Mouse (Mus musculus): ENCODE measurements around the gene Casp3.
A peak's percentile ranks its signal among the peaks of the same experiment; 100 is the strongest.
"Not testable (repeated sequence)": the region's sequence is repeated elsewhere in the genome, so short reads cannot be mapped to it uniquely, and the experiment has no call there.

Gene Casp3

DNA sequence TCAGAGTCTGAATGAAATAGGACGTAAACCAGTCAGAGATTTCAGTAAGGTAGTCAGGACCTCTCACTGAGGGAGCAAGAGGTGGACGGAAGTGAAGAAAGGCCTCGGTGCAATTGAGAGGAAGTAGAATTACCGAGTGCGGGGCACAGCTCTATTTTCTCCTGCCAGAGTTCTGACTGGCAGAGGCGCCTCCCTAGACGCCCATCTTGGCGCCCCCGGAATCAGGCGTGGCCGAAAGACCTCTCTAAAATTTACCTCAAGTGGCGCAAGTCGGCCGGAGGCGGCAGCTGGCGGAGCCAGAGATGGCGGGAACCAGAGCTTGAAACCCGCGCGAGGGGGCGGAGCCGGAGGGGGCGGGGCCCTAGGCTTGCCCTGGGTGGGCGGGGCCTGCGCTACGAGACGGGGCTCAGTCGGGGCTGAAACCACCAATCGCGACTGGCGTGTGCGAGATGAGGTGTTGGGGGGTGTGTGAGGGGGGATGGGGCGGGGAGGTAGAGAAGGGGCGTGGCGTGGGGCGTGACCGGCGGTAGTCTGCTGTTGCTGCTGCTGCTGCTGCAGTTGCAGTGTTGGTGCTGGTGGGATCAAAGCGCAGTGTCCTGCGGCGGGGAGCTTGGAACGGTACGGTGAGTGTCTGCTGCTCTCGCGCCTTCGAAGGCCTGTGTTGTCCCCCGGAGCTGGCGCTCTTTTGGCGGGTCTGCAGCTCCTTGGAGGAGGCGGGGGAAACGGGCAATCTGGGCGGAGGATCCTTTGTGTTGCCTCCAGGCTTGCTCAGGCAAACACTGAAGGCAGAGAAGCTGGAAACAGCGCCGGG lies at the start of gene Casp3, which contains the start of gene Primpol:
TSS of gene Casp3 (plus strand) at position 413 of the 811 bp plus-strand sequence.
TSS of gene Primpol (minus strand) at position 334 of the 811 bp plus-strand sequence.
- peak; percentile 94 to 97 for DNase-seq

DNA sequence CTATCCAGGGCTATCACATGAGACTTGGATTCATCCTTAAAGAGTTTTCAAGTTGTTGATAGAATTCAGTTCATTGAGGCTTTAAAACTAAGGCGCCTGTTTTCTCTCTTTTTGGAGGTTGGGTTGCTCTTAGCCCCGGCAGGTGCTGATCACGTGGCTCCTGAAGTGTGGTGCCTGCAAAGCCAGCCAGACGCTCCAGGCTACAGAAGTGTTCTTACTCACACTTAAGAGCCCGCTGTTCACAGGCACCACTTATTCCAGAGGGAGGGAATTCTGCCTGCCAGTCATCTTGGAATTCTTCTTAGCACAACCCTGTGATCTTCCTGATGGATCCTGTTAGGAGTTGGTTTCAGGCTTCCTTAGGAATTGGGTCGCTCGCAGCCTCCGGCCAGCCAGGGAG lies 49.1 kb upstream of the Casp3 start:
- DNase-seq = peak; percentile 74 to 83

DNA sequence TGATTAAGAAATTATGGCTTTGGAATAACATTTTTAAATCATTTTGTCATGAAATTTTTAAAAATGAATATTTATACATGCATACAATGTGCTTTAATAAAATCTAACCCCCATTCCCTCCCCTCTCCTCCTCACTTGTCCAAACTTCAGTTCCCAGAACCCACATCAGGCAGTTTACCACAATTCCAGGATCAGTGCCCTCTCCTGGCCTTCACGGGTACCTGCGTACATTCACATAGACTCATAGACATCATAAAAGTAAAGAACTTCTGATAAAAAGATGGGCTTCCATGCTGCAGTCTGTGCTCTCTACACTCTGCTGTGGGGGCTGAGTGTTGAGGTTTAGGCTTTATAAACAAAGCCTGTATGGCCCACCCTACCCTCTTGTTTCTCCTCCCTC lies 48.1 kb upstream of the Casp3 start:
- no peak for DNase-seq

DNA sequence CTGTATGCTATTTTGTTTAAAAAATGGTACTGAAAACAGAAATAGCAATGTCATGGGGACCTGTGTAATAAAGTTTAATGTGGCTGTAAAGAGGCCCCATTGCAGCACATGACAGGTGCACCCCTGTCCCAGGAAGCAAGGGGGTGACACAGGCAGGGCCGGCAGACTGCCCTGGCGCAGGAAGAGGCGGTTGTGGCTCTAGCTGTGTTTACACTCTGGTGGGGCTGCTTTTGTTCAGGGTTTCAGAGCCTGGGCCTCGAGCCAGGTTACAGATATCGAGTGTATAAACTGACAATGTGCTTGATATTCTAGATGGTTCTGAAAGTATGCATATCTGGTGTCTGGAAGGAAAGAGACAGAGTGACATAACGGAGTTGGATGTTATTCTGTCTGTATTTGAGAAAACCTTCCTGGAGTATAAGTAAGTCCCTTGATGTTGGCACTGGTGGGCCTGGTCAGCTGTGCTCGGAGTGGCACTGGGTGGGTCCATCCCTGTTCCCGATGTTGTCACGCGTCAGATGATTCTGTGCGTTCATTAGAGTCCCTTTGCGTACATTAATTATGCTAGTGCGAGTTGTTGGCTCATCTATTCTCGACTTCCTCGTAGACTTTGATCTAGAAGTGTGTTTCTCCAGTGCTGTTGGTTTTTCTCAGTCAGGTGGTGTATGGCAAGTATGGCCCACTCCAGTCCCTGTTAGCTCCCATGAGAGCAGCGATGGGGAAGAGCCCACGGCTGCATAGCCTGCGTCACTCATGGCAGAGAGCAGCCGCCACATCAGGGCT lies 47.2 kb upstream of the Casp3 start:
- peak; percentile 50 to 67 for DNase-seq

DNA sequence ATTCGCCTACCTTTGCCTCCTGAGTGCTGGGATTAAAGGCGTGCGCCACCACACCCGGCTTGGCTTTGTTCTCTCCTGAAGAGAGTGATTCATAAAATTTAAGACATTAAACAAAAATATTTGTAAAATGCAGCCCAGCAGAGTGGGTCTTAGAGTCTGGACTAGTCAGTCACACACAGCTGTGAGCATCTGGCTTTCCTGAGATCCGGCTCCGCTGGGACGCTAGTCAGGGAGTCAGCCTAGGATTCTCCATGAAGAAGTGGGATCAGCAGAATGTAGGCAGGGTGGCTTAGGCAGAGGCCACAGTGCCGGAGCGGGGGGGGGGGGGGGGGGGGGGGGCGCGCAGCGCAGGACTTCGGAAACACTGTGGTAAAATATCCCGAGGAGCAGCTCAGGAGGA lies 46.4 kb upstream of the Casp3 start:
- no peak for DNase-seq

DNA sequence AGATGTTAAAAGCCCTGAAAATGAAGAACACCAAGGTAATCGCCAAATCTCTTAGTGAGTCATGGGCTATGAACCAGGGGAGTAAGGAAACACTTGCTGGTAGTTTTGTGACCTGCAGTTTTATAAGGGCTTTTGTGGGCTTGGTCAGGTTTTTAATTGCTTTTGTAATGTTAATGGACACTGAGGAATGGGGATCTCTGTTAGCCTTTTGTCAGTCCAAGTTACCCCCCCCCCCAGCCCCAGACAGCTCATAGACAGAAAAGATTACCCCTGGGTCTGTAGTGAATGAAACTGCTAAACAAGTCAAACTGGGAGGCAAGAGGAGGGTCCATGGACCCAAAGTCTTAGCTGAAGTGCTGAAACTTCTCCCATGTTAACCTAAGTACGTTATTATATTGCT lies 43.6 kb upstream of the Casp3 start:
- DNase-seq = no peak

DNA sequence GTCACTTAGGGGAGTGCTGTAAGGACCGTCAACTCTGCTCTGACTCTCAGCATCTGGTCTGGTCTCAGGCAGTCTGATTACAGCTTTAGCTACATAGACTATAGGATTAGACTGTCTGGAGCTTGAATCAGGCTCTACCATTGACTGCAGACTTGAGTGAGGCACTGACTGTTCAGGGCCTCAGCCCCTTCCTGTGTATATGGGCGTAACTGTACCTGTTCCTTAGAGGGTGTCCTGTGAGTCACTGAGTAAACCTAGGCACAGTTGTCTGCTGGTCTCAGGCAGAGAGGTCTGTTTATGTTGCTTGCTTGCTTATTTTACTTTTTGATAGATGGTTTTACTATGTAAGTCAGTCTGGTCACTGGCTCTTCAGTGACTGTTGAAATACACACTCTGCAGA lies 43.1 kb upstream of the Casp3 start:
- DNase-seq = no peak

DNA sequence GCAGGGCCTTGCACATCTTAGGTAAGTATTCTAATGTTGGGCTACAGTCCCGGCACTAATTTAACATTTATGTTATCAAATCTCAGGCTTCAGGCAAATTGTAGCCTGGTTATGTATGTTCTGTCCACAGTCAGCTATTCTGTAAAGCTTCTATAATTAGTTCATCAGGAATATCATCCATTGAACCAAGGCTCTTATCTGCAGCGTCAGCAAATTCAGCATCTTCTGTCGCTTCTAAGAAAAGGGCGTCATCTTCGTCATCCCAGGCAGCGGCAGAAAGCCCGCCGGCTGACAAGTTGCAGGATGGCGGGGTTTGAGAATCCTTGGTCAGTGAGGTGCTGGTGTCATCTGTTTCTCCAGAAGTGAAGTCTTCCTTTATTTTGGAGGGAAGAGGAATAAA lies 38.3 kb upstream of the Casp3 start:
- DNase-seq = no peak

DNA sequence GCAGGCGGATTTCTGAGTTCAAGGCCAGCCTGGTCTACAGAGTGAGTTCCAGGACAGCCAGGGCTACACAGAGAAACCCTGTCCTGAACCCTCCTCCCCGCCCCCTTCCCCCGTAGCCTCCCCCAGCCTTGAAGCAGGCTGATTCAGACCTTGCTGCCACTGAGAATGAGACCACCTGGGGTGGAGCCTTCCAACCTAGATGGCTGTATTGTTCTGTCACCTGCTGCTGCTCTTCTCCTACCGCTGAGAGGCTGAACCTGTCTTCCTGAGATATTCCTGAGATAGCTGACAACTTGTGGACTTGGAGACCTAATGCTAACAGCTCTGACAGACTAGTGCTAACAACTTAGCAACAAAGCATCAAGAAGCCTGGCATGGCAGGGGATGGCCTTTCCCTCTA lies 32.8 kb upstream of the Casp3 start:
- not testable (repeated sequence) for DNase-seq

DNA sequence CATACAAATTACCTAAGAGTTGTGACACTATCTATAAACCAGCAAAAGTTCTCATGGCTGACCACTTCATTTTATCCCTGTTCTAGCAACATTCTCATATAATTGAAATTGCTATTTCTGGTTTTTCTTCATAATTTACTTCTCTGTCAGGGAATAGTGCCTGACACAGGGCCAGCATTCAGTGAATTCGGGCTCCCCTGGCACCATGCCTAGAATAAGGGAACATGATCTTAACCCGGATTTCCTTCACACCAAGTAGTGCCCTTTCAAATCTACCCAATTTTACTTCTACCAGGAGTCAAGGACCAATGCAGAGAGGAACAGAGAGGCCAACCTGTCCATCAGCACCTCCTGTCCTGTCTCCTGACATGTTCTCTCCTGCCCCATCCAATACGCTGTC lies 31.5 kb upstream of the Casp3 start:
- no peak for DNase-seq

DNA sequence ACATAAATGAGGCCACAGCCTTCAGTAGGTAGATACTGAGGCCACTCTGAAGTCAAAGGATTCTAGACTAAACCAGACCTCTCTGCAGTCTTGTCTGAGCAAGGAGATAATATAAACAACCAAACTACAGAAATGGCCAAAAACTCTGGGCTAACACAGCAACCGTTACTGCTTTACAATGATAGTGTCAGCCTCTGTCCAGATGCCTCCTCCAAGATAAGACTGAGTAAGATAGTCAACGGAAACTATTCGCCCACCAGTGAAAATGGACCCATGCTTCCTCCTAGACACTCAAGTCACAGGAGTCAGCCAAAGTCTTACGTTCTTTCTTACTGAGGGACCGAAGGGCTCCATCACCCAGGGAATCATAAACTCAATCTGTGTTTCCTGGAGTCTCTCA lies 29.2 kb upstream of the Casp3 start:
- no peak for DNase-seq

DNA sequence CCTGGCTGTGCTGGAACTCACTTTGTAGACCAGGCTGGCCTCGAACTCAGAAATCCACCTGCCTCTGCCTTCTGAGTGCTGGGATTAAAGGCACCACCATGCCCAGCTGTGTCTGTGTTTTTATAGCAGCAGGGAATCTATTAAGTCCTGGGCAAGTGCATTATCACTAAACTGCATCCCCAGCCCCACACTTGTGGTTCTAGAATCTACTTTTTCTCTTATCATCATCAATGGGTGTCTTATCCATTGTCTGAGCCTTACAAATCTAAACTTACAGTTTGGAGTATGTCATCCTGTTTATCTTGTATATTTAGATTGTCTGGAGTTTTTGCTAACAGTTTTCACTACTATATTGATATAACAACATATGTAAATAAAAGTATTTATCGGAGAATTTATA lies 28.4 kb upstream of the Casp3 start:
- DNase-seq = no peak

DNA sequence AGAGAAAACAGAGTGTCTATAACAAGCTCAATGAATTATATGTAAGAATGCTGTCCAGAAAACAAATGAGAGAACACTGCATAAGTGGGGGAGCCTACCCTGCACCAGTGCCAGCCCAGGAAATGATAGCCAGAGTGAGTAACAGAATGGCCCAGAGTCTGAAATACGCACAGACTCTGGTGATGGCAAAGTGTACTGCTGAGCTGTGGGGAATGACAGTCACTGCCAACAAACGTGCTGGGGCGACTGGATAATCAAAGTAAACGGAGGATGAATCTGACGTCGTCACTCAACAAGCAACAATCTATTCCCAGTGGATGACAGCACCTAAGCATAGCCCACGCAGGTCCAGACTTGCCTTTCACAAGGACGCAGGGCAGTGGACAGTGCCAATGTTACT lies 24.0 kb upstream of the Casp3 start:
- no peak for DNase-seq

DNA sequence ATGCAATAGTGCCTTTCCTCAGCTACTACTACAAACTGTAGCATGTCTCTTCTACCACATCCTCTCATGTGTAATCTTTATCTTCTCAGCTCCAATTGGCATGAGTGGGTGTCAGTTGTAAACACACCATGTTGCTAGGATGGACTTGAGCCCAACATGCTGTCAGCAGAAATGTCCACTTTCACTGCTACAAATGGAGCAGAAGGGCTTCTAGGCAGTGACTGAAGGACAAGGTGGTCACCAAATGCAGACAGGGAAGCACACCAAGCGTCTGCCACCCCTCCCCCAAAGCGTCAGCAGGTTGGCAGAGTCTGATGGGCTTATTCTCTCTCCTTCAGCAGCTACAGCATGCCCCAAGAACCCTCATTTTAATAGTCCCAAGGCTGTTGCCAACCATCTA lies 23.3 kb upstream of the Casp3 start:
- no peak for DNase-seq

DNA sequence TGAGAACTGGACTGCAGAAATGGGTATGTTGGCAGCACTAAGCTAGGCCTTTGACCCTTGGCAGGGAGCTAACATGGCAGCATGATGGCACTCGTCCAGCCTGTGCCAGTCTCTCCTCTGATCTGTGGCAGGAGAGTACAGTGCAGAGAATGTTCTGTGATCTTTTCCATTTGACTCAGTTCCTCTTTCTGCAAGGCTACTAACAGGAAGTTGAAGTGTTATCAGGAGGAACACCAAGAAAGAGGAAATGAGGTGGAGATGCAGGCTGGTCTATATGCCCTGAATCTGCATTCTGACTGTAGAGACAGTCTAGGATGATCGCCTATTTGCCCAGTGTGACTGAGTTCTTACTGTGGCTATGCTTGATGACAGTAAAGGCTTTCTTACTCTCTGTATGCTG lies 21.5 kb upstream of the Casp3 start:
- peak; percentile 11 to 15 for DNase-seq

DNA sequence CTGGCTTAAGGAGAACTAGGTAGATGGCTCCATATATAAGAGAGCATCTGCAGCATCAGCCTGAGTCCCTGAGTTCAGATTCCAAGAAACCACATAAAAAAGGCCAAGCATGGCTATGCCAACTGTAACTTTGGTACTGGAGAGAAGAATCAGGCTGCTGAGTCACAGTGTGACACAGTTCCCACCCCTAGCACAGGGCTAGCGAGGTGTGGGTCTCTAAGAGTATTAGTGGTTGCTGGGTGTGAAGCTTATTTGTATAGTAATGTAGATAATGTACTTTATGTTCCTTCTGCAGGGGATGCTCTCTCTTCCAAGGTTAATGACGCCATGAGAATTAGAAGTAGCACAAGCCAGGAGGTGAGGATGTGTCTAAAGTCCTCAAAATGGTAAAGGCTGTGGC lies 20.6 kb upstream of the Casp3 start:
- no peak for DNase-seq

DNA sequence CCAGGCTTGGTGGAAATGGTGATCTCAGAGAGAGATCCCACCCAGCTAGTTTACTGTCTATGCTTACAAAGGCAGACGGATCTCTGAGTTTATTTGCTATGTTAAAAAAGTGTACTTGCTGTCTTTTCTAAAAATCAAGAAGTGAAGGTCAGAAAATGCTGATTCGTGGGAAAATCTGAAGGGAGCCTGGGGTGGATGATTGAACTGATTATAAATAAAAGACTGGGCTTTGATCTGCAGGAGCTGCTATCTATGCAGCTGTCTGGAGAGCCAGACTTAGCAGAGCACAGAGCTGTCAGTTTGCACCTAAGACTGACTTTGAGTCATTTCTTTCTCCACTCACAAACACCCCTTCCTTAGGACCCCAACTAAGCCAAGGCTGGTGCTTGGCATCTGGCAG lies 19.7 kb upstream of the Casp3 start:
- DNase-seq = no peak

DNA sequence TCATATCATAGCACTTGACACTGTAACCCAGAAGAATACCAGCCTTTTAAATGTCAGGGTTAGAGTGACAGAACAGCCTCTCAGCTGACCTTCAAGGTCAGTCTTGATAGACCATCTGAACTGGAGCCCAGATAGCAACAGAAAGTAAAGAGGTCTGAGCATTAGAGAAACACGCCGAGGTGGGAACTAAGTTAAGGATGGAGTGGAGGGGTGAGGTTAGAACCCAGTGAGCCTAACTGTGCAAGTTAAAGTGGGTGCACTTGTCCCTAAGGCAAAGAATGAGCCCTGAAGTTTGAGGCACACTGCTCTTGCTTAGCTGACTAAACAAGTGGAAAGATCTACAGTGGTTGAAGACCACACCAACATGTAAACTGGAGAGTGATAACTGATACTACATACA lies 19.0 kb upstream of the Casp3 start:
- no peak for DNase-seq

DNA sequence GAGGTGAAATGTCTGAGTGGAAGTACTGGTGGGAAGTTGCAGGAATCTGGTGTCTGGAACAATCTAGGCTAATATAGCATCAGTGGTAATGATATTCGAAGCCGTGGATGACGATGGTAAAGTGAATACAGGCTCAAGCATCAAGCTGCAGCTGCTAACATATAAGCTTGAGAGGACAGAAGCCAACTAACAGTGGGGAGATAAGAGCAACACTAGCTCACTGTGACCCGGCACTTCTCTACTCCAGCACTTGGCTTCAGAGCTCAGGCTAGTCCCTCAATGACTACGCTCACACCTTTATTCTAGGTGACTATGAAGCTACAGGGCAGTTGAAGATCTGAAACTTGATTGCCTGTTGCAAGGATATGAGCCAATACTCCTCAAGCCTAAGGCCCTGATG lies 18.3 kb upstream of the Casp3 start:
- no peak for DNase-seq

DNA sequence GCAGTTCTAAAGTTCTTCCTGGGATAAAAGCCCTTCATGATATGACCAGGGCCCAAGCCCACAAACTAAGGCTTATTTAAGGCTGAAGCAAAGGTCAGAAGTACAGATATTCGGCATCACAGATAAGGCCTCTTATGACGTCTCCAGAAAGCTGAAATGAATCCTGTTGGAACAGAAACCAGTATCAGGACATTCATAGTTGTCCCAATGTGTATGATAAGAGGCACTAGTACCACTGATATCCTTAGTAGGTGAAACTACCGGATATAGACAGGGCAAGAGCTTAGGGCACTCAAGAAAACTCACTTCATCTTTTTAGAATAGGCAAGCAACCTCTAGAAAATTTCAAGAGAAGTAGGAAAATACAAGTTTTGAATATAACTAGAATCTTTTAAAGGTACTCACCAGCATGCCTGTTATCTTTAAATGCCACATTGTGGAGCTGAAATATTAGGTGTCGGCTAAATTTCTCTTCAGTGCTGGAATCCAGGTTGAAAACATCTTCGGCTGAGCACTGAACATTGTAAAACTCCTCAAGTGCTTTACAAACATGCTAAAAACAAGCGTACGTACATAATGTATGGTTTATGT lies 17.7 kb upstream of the Casp3 start:
- DNase-seq = no peak

DNA sequence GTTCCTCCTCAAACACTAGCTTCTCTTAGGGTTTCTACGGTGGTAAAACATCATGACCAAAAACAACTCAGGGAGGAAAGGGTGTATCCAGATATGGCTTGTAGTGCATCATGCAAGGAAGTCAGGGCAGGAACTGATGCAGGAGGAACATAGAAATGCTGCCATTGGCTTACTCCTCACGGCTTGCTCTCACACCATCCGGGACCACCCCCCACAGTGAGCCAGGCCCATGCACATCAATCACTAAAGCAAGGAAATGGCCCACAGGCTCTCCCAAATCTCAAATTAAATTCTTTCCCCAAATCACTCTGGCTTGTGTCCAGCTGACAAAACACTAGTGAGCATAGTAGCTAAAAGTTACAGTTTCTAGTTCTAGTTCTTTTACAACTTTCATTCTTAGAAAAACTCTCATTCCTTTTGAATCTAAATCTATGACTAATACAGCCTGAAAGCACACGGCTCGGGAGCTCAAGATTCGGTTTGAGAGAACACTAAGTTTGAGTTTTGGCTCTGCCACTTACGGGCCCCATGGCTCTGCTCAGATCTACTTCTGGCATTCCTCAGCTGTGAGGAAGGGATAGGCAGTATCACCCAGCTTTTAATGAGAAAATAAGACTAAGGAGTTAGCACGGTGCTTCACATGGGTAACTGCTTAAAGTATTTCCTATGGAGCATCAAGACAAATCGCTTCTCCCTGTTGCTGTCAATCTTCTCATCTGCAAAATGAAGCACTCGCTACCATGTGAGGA lies 16.0 kb upstream of the Casp3 start:
- DNase-seq = no peak

DNA sequence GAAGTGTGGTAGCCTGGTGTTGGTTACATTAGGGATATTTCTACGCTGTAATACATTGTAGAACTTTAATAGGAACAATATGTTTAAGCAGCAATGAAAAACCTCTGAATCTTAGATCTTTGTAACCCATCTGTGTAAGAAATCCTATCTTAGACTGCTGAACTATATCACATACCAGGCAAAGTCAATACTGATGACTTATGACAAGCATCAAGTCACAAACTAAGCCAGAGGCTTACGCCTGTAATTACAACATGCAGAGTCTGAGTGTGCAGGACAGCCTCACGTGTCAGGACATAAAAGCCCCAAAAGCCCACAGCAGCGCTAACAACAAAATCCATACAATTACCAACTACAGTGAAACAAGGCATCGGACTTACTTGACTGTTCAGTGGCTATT lies 13.5 kb upstream of the Casp3 start:
- no peak for DNase-seq

DNA sequence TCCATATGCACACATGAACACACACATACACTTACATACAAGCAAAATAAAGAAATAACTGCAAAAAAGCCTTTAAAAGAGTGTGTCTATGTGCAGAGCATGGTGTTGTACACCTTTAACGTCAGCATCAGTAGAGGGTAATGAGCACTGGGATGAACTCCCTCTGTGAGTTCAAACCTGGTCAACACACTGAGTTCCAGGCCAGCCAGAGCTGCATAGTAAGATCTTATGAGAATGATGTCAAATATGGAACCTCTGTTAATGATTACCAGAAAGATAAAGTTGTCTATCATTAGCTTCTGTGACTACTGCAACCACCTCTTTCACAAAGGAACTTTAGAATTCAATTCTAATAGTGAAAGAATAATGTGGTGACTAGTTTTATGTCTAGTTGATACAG lies 10.2 kb upstream of the Casp3 start:
- DNase-seq = no peak
